Mouse (Mus musculus): ENCODE data around the gene Topbp1. TPM values are rescaled to one million over a fixed set of nuclear protein-coding genes. Genes with fewer than 3 reads are reported as not detected.
A peak's percentile ranks its signal among the peaks of the same experiment; 100 is the strongest.

Topbp1 gene
- 10 to 100 TPM; 34.2 to 46.8 TPM for total RNA-seq (2021)
- long read RNA-seq, experiment 1, full-length matches to known transcripts = 8 of 18 reads
- long read RNA-seq, experiment 1, partial matches to known transcripts = 10 of 18 reads
- long read RNA-seq, experiment 1, other reads (novel, unspliced or antisense) = 0 of 18 reads
- long read RNA-seq, experiment 2, full-length matches to known transcripts = 9 of 20 reads
- long read RNA-seq, experiment 2, partial matches to known transcripts = 3 of 20 reads
- long read RNA-seq, experiment 2, other reads (novel, unspliced or antisense) = 8 of 20 reads

- peak; percentile 96 for DNase-seq
Observed at GRCm38 (mm10) chr9:103304927-103305326, at the start of gene Topbp1, which contains the start of gene 1300017J02Rik. TSS of gene Topbp1 (plus strand) at chr9:103305215. TSS of gene 1300017J02Rik (minus strand) at chr9:103305082.

DNA sequence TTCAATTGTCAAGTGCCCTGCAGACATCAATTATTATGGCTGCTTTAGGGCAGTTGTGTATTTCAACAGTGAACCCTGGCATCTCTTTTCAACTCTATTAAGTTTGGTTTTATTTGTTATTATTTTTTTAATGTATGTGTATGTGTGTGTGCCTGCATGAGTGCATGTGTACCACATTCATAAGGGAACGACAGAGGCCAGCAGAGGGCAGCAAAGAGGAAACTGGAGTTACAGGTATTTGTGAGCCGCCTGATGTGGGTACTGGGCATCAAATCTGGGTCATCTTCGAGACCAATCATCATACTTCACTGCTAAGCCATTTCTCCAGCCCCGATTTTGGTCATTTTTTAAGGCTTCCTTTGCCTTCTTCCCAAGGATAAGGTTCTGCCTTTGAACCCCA, 39.2 kb upstream of the Topbp1 start:
- no peak for DNase-seq

DNA sequence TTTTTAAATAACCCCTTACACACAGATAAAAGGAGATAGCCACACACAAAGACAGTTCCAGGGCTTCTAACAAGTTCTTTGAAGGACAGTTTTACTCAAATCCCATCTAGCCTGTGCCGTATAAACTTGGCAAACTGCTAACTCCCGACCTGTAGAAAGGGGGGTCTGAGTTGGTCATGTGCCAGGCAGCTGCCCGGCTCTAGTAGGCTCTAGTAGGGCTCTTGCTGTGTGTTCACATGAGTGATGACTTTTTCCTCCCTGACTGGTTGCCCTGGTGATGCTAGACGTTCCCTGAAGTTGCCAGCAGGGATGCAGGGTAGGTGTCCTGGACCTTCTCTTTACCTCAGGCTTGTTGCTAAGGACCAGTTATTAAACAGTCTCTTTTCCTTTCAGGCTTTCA, 33.9 kb upstream of the Topbp1 start:
- no peak for DNase-seq

GRCm38 (mm10) chr9:103274819-103275218, 30.2 kb upstream of the Topbp1 start:
- DNase-seq = peak; percentile 9

DNA sequence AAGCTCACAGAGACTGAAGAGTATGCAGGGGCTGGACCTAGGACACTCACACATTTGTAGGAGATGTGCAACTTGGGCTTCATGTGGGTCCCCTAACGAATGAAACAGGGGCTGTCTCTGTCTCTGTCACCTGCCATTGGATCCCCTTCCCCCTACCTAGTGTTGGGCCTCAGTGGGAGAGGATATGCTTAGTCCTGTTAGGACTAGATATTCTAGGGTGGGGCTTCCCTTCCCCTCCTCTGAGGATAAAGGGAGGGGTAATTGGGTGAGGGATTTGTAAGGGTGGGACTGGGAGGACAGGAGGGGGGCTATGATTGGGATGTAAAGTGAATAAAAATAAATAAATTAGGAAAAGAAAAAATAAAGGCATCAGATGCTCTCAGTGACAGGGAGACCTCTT, 29.3 kb upstream of the Topbp1 start:
- DNase-seq = no peak

DNA sequence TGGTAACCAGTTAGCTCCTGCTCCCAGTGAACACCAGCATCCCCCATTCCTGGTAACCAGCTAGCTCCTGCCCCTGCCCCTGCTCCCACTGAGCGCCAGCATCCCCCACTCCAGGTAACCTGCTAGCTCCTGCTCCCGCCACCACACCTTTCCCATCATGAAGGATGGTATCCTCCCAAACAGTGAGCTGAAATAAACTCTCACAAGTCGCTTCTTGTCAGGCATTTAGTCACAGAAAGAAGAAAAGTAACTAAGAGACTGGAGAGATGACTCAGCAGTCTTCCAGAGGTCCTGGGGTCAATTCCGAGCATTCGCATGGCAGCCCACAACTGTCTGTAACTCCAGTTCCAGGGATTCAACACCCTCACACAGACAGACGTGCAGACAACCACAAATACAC, 28.1 kb upstream of the Topbp1 start:
- no peak for DNase-seq

DNA sequence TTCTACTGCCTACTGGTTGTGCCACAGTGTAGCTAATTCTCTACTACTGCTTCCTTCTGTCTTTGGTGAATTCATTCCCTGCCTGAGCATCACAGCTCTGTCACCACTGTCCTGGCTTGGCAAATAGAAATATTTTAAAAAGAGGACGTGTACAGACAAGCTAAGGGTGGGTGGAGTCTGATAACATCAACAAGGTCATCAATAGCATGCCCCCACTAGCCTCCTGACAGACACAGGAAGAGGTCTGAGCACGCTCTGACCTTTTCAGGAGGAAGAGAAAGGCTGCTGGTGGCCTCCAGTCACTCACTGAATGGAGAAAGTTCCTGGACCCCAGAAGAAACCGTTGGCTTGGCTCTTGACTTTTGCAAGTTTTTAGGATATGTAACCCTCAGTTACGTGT, 18.6 kb upstream of the Topbp1 start:
- DNase-seq = no peak

DNA sequence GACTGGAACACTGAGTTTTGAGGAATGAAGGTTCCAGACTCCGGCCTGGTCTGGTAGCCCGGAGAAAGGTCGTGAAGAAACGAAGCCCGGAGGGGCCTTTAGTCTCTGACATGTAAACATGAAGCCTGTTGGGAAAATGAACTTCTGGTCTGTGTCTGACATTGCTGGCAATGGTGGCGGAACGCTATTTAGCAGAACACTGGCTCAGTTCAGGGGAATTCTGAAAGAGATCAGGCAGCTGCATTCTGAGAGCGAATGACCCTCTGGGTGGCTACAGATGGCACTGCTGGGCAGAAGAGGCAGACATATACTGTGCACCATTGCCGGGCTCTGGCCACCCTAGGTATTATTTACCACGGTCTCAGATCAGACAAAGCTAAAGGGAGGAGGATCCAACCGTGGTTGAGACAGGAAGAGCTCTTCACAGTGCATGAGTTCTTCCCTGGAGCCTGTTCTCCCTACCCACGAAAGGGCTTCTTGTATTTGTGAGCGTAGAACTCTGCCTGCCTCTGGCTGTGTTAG, 18.1 kb upstream of the Topbp1 start:
- no peak for DNase-seq

- no peak for DNase-seq
Observed at GRCm38 (mm10) chr9:103287840-103288488, 17.1 kb upstream of the Topbp1 start.

GRCm38 (mm10) chr9:103288489-103289180, 16.4 kb upstream of the Topbp1 start:
- no peak for DNase-seq

DNA sequence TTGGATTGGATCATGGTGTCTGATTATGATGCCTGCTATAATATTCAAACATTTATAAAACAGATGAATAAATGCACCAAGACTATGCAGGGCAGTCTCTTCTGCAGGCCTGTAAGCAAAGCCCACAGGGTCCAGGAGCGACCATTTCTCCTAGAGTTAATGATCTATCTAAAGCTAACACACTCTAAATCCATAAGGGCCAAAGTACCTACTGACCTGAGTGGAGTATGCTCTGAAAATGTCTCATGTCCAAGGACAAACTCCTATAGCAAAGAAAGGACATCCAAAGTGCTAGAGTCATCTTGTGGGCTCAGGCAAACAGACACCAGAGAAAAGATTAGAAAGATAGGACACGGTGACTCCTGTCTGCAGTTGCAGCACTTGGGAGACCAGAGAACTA, 10.5 kb upstream of the Topbp1 start:
- DNase-seq = no peak

DNA sequence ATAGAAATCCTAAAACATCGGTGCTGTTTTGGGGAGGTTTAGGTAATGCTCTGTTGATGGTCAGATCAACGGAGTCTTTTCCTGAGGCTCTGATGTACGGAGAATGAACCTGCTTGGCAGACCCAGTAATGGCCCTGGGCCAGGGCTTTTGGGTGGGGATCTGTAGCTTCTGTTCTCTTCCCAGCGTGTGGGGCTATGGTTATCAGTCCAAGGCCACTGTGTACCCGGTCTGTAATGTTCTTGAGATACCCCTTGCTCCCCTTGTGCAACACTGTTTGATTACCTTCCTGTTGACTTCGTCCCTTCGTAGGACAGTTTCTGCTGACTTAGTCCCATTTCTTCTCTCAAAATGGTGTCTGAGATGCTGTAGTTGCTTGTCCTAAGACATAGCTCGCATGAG, 3.9 kb upstream of the Topbp1 start:
- no peak for DNase-seq

DNA sequence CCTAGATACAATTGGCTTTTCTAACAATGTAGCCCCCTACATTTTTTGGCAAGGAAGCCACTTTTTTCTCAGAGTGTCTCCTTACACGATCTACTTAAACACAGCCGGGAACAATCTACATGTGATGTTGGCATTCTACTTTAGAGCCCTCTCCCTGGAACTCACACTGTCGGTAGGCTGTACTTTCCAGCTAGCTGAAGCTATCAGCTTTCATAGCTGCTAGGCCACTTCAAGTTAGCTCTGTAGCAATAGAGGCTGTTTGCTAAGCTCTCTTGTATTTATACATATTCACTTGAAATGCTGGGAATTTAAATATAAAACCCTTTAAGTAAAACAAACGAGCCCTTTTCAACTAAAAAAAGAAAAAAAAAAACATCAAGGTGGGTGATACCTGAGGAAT, 2.8 kb upstream of the Topbp1 start:
- no peak for DNase-seq

GRCm38 (mm10) chr9:103302666-103303065, 2.3 kb upstream of the Topbp1 start:
- peak; percentile 72 for DNase-seq

- no peak for DNase-seq
Observed at GRCm38 (mm10) chr9:103305332-103306041, 472 bp downstream of the Topbp1 start.

DNA sequence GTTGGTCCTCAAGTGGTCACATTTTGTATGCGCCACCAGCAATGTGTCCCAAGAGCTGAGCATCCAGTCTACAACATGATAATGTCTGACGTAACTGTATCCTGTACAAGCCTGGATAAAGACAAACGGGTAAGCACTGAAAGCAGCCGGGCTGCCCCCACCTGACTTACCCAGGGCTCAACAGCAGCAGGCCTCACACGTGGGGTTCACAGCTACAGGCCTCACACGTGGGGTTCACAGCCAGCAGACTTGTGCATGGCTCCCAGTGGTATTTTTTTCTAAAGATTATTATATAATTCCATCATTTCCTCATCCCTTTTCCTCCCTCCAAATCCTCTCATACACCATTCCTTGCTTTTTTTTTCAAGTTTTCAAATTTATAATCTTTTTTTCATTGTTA, 4.8 kb downstream of the Topbp1 start:
- peak; percentile 11 for DNase-seq

DNA sequence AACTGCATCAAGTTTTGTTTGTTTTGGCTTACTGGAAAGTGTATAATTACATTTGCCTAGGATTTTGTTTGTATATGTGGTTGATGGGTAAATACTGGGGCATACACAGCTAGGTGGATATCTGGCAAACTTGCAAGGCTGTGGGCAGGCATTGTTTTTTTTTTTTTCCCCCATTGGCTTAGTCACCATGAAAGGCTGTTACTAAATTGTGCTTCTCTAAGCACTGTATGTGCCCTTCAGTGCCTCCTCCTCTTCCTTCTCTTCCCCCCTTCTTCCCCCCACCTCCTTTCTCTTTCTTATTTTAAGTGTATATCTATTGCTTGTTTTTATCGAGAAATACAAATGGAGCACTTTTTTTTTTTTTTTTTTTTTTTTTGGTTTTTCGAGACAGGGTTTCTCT, 19.7 kb downstream of the Topbp1 start:
- DNase-seq = no peak

DNA sequence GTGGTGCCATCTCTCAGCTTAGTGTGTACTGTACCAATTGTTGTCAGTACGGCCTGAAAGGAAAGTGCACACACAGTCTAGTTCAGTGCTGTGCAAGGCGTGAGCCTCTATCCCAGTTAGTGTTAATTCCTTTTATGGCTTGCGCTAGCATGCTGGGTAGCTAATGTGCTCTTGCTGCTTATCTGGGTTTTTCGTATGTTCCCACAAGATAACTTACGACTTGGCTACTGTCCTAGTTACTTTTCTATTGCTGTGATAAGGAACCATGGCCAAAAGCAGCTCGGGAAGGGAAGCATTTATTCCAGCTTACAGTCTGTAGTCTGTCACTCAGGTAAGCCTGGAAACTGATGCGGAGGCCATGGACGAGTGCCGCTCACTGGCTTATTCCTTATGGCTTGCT, 21.4 kb downstream of the Topbp1 start:
- no peak for DNase-seq

GRCm38 (mm10) chr9:103332663-103333062, 27.6 kb downstream of the Topbp1 start:
- DNase-seq = no peak

GRCm38 (mm10) chr9:103336912-103337311, 31.9 kb downstream of the Topbp1 start:
- DNase-seq = no peak

- no peak for DNase-seq
Observed at GRCm38 (mm10) chr9:103347045-103347444, 42.0 kb downstream of the Topbp1 start.

- DNase-seq = no peak
Observed at GRCm38 (mm10) chr9:103347996-103348490, 43.0 kb downstream of the Topbp1 start.

Data from adrenal gland, postnatal 10 days (tissue).